Comparison of ENCODE assay signal across 5 mouse cellular contexts in genomic region chr4:129410532-129410931, GRCm38 (mm10). TPM values are rescaled to one million over a fixed set of nuclear protein-coding genes. Genes with fewer than 3 reads are reported as not detected.
"Had no signal": no experiment of that assay in that cellular context is flagged by ENCODE, and none has a peak within 500 bp of the region (broad histone marks: within the 10 kb centered on the region; RNA-seq: fewer than 3 reads in every experiment).

No protein-coding gene starts in this region.

RNA-seq across cellular contexts. Expression of gene Zbtb8b, which starts 30.1 kb away (rescaled TPM):
- total RNA-seq: liver, adult 2 months; megakaryocyte progenitor cell, adult 5-6 weeks; megakaryocyte, adult 5-6 weeks; monocyte, adult 5-6 weeks had no signal
- polyA plus RNA-seq: liver, adult 2 months; macrophage had no signal
